Mouse (Mus musculus) adipocyte (in vitro differentiated cells): ENCODE results near the gene Ppcs.

Experiments used
- DNase-seq: peaks from one replicate; pipeline ENCODE4 v3.0.0-alpha.2; 2016; ENCODE audit warnings: low spot score

Gene Ppcs

GRCm38 (mm10) chr4:119422294-119422964 is at the start of gene Ppcs, which contains the start of gene Zmynd12:
TSS of gene Ppcs (minus strand) at chr4:119422420.
TSS of gene Zmynd12 (plus strand) at chr4:119422814.
- DNase-seq, result peak; percentile 92

- peak; percentile 69 for DNase-seq
These were observed 45.6 kb upstream of the Ppcs start for GRCm38 (mm10) chr4:119467720-119468380.

- DNase-seq, result no peak
These were observed 43.6 kb upstream of the Ppcs start for GRCm38 (mm10) chr4:119465841-119466240.

- DNase-seq, result no peak
These were observed 41.7 kb upstream of the Ppcs start for GRCm38 (mm10) chr4:119463756-119464419.

GRCm38 (mm10) chr4:119462858-119463755 is 40.9 kb upstream of the Ppcs start:
- peak; percentile 89 for DNase-seq

- DNase-seq, result no peak
These were observed 40.2 kb upstream of the Ppcs start for GRCm38 (mm10) chr4:119462457-119462856.

- peak; percentile 72 for DNase-seq
These were observed 38.5 kb upstream of the Ppcs start for GRCm38 (mm10) chr4:119460728-119461141.

GRCm38 (mm10) chr4:119460296-119460695 is 38.1 kb upstream of the Ppcs start:
- peak; percentile 14 for DNase-seq

- no peak for DNase-seq
These were observed 31.3 kb upstream of the Ppcs start for GRCm38 (mm10) chr4:119453533-119453932.

GRCm38 (mm10) chr4:119453128-119453527 is 30.9 kb upstream of the Ppcs start:
- no peak for DNase-seq

- no peak for DNase-seq
These were observed 28.2 kb upstream of the Ppcs start for GRCm38 (mm10) chr4:119450436-119450835.

GRCm38 (mm10) chr4:119447786-119448185 is 25.6 kb upstream of the Ppcs start:
- DNase-seq, result no peak

GRCm38 (mm10) chr4:119447261-119447660 is 25.0 kb upstream of the Ppcs start:
- DNase-seq, result no peak

- no peak for DNase-seq
These were observed 20.3 kb upstream of the Ppcs start for GRCm38 (mm10) chr4:119442539-119442938.

GRCm38 (mm10) chr4:119441836-119442235 is 19.6 kb upstream of the Ppcs start:
- DNase-seq, result no peak

- no peak for DNase-seq
These were observed 15.7 kb upstream of the Ppcs start for GRCm38 (mm10) chr4:119437936-119438335.

- DNase-seq, result peak; percentile 39
These were observed 8.5 kb upstream of the Ppcs start for GRCm38 (mm10) chr4:119430678-119431077.

GRCm38 (mm10) chr4:119427680-119428079 is 5.5 kb upstream of the Ppcs start:
- DNase-seq, result no peak

- DNase-seq, result peak; percentile 50
These were observed 3.4 kb upstream of the Ppcs start for GRCm38 (mm10) chr4:119425601-119426000.

- DNase-seq, result no peak
These were observed 2.9 kb upstream of the Ppcs start for GRCm38 (mm10) chr4:119425077-119425476.

- peak; percentile 45 for DNase-seq
These were observed 313 bp downstream of the Ppcs start for GRCm38 (mm10) chr4:119421921-119422293.

- no peak for DNase-seq
These were observed 1.0 kb downstream of the Ppcs start for GRCm38 (mm10) chr4:119421191-119421590.
